Mouse (Mus musculus): ENCODE data around the gene AU021092. TPM values are rescaled to one million over a fixed set of nuclear protein-coding genes. Genes with fewer than 3 reads are reported as not detected.

Gene AU021092
- polyA plus RNA-seq, 1 experiment, result 2.9 TPM

- no peak for TF ChIP-seq POLR2A (IDR thresholded peaks at IDR 0.05; ENCODE audit: low read depth, low read length)
- TF ChIP-seq CTCF (IDR thresholded peaks at IDR 0.05; ENCODE audit: extremely low read depth, insufficient read length, insufficient replicate concordance, low read depth, low read length), result peak; percentile 68; the same call in 1 of the 2 replicates
- Histone ChIP-seq H3K36me3 (ENCODE audit: control insufficient read depth, insufficient read depth, low read length) (peaks cover 28% of the 10 kb centered on the region), H3K27ac (ENCODE audit: insufficient read depth, low read depth, low read length) (no peak overlapping the region), H3K4me1 (ENCODE audit: control insufficient read depth, insufficient read depth, insufficient read length, low read length) (no peaks in the 10 kb centered on the region), H3K4me3 (ENCODE audit: low read depth, low read length) (no peak overlapping the region), H3K27me3 (ENCODE audit: control insufficient read depth, insufficient read depth, low read length) (no peaks in the 10 kb centered on the region)
- 38% methylated on average over 6 of the region's 6 CpGs for WGBS
These were observed 27.0 kb downstream of the AU021092 start for GRCm38 (mm10) chr16:5195080-5195479.

GRCm38 (mm10) chr16:5186234-5186633 is 35.9 kb downstream of the AU021092 start:
- Histone ChIP-seq H3K4me1 (ENCODE audit: control insufficient read depth, insufficient read depth, insufficient read length, low read length) (no peaks in the 10 kb centered on the region), H3K27me3 (ENCODE audit: control insufficient read depth, insufficient read depth, low read length) (no peaks in the 10 kb centered on the region), H3K27ac (ENCODE audit: insufficient read depth, low read depth, low read length) (no peak overlapping the region), H3K4me3 (ENCODE audit: low read depth, low read length) (no peak overlapping the region), H3K36me3 (ENCODE audit: control insufficient read depth, insufficient read depth, low read length) (no peaks in the 10 kb centered on the region)
- 66% methylated on average over 7 of the region's 7 CpGs for WGBS
- TF ChIP-seq CTCF (IDR thresholded peaks at IDR 0.05; ENCODE audit: extremely low read depth, insufficient read length, insufficient replicate concordance, low read depth, low read length) (no peak), POLR2A (IDR thresholded peaks at IDR 0.05; ENCODE audit: low read depth, low read length) (no peak)

- no peaks in the 10 kb centered on the region for H3K4me1 ChIP-seq (ENCODE audit: control insufficient read depth, insufficient read depth, insufficient read length, low read length)
- no peak overlapping the region for H3K4me3 ChIP-seq (ENCODE audit: low read depth, low read length)
- H3K36me3 ChIP-seq (ENCODE audit: control insufficient read depth, insufficient read depth, low read length), result no peaks in the 10 kb centered on the region
- 40% methylated on average over 7 of the region's 7 CpGs for WGBS
- no peaks in the 10 kb centered on the region for H3K27me3 ChIP-seq (ENCODE audit: control insufficient read depth, insufficient read depth, low read length)
- H3K27ac ChIP-seq (ENCODE audit: insufficient read depth, low read depth, low read length), result no peak overlapping the region
- TF ChIP-seq CTCF (IDR thresholded peaks at IDR 0.05; ENCODE audit: extremely low read depth, insufficient read length, insufficient replicate concordance, low read depth, low read length) (no peak), POLR2A (IDR thresholded peaks at IDR 0.05; ENCODE audit: low read depth, low read length) (no peak)
These were observed 36.4 kb downstream of the AU021092 start for GRCm38 (mm10) chr16:5185691-5186090.

- H3K27ac ChIP-seq (ENCODE audit: insufficient read depth, low read depth, low read length), result no peak overlapping the region
- no peak overlapping the region for H3K4me3 ChIP-seq (ENCODE audit: low read depth, low read length)
- 75% methylated on average over 5 of the region's 5 CpGs for WGBS
- TF ChIP-seq CTCF (IDR thresholded peaks at IDR 0.05; ENCODE audit: extremely low read depth, insufficient read length, insufficient replicate concordance, low read depth, low read length) (no peak), POLR2A (IDR thresholded peaks at IDR 0.05; ENCODE audit: low read depth, low read length) (no peak)
- H3K4me1 ChIP-seq (ENCODE audit: control insufficient read depth, insufficient read depth, insufficient read length, low read length), result no peaks in the 10 kb centered on the region
- no peaks in the 10 kb centered on the region for H3K36me3 ChIP-seq (ENCODE audit: control insufficient read depth, insufficient read depth, low read length)
- no peaks in the 10 kb centered on the region for H3K27me3 ChIP-seq (ENCODE audit: control insufficient read depth, insufficient read depth, low read length)
These were observed 37.1 kb downstream of the AU021092 start for GRCm38 (mm10) chr16:5184956-5185355.

GRCm38 (mm10) chr16:5184101-5184500 is 38.0 kb downstream of the AU021092 start:
- TF ChIP-seq POLR2A (IDR thresholded peaks at IDR 0.05; ENCODE audit: low read depth, low read length), result no peak
- TF ChIP-seq CTCF (IDR thresholded peaks at IDR 0.05; ENCODE audit: extremely low read depth, insufficient read length, insufficient replicate concordance, low read depth, low read length), result no peak
- Histone ChIP-seq H3K4me3 (ENCODE audit: low read depth, low read length) (no peak overlapping the region), H3K27ac (ENCODE audit: insufficient read depth, low read depth, low read length) (no peak overlapping the region), H3K4me1 (ENCODE audit: control insufficient read depth, insufficient read depth, insufficient read length, low read length) (no peaks in the 10 kb centered on the region), H3K27me3 (ENCODE audit: control insufficient read depth, insufficient read depth, low read length) (no peaks in the 10 kb centered on the region), H3K36me3 (ENCODE audit: control insufficient read depth, insufficient read depth, low read length) (no peaks in the 10 kb centered on the region)
- WGBS, result 41% methylated on average over 8 of the region's 8 CpGs

GRCm38 (mm10) chr16:5183310-5183975 is 38.7 kb downstream of the AU021092 start:
- Histone ChIP-seq H3K36me3 (ENCODE audit: control insufficient read depth, insufficient read depth, low read length) (no peaks in the 10 kb centered on the region), H3K27ac (ENCODE audit: insufficient read depth, low read depth, low read length) (no peak overlapping the region), H3K4me1 (ENCODE audit: control insufficient read depth, insufficient read depth, insufficient read length, low read length) (no peaks in the 10 kb centered on the region), H3K4me3 (ENCODE audit: low read depth, low read length) (no peak overlapping the region), H3K27me3 (ENCODE audit: control insufficient read depth, insufficient read depth, low read length) (no peaks in the 10 kb centered on the region)
- 80% methylated on average over 18 of the region's 18 CpGs for WGBS
- no peak for TF ChIP-seq CTCF (IDR thresholded peaks at IDR 0.05; ENCODE audit: extremely low read depth, insufficient read length, insufficient replicate concordance, low read depth, low read length)
- no peak for TF ChIP-seq POLR2A (IDR thresholded peaks at IDR 0.05; ENCODE audit: low read depth, low read length)

GRCm38 (mm10) chr16:5172636-5173035 is 49.5 kb downstream of the AU021092 start:
- Histone ChIP-seq H3K4me3 (ENCODE audit: low read depth, low read length) (no peak overlapping the region), H3K27ac (ENCODE audit: insufficient read depth, low read depth, low read length) (no peak overlapping the region), H3K27me3 (ENCODE audit: control insufficient read depth, insufficient read depth, low read length) (no peaks in the 10 kb centered on the region), H3K36me3 (ENCODE audit: control insufficient read depth, insufficient read depth, low read length) (no peaks in the 10 kb centered on the region), H3K4me1 (ENCODE audit: control insufficient read depth, insufficient read depth, insufficient read length, low read length) (no peaks in the 10 kb centered on the region)
- TF ChIP-seq CTCF (IDR thresholded peaks at IDR 0.05; ENCODE audit: extremely low read depth, insufficient read length, insufficient replicate concordance, low read depth, low read length) (no peak), POLR2A (IDR thresholded peaks at IDR 0.05; ENCODE audit: low read depth, low read length) (no peak)
- 77% methylated on average over 6 of the region's 6 CpGs for WGBS

Data from small intestine, adult 2 months (tissue).